Mouse (Mus musculus): ENCODE results near the gene Kdm2a. TPM values are rescaled to one million over a fixed set of nuclear protein-coding genes. Genes with fewer than 3 reads are reported as not detected.
A peak's percentile ranks its signal among the peaks of the same experiment; 100 is the strongest.

Kdm2a gene
- polyA plus RNA-seq, 1 experiment, result 63.5 TPM

DNA sequence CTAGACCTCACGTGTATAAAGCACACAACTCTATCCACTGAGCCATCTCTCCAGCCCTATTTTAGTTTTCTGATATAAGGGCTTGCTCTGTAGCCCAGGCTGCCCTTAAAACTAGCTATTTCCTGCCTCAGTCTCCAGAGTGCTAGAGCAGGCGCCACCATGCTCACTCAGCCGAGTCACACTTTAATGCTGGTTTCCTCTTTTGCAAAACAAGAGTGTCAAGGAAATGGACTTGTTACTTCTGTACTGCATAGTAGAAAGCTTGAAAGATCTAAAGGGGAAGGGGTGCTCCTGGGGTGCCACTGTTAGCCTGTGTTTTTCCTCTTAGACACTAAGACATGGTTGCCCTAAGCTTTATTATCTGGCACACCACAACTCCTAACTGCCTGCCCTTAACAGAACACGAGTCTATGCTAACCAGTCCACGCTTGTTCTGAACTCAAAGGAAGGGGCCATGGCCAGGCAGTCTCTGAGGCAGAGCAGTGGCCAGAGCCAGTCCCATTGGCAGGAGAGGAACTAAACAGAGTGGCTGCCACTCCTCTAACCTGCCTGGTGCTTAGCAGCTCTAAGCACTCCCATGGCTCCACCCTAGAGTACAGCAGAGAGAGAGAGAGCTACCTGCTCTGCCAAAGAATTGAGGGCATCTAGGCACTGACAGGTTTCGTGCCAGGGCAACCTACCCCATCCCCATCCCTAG, 98.4 kb downstream of the Kdm2a start:
- DNase-seq (ENCODE audit: low spot score), result no peak

DNA sequence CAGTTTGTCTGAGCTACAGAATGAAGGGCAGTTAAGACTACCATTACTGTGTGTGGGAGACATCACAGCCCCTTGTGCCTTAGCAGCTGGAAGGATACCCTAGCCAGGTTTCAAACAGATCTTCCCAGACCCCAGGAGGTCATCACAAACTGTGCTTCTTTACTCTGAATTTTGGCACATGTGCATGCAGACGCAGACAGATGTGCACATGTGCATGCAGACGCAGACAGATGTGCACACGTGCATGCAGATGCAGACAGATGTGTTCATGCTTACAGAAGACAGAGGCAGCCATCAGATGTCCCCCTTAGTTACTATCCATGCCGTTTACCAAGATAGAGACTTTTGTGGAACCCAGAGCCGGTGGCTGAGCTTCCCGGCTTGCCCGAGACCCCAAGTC, 99.0 kb downstream of the Kdm2a start:
- no peak for DNase-seq (ENCODE audit: low spot score)

DNA sequence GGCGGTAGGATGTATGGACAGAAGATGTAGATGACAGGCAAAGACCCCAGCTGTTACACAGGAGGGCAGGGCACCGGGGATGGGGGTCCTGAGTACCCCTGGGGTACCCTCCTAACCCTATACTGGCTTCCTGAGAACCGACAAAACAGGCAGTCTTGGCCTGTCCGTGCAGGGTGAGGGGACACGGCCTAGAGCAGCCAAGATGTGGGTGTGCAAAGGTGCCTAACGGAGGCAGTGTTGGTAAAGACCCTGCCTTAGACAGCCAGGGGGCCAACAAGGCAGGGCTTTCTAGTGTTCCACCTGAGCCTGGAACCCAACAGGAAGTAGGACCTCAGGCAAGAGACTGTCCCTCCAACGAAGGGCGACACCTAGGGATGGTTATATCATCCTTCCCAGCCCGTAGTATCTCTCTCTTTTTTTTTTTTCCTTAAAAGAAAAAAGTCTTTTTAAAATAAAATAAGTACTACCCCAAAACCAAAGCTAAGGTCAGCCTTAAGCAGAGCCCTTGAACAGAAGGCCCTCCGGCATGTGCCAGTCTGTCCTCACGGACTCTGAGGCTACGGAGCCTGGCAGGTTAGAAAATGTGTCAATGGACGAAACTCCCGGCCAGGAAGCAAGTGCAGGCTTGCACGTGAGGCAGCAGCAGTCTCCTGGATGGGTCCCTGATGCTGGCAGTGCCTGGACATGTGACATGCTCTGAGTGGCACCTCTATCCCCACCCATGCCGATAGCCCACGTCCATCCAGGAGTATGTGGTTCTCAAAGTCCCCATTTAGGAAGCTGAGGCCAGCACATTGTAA, 99.6 kb downstream of the Kdm2a start:
- peak; percentile 33 for DNase-seq (ENCODE audit: low spot score)

DNA sequence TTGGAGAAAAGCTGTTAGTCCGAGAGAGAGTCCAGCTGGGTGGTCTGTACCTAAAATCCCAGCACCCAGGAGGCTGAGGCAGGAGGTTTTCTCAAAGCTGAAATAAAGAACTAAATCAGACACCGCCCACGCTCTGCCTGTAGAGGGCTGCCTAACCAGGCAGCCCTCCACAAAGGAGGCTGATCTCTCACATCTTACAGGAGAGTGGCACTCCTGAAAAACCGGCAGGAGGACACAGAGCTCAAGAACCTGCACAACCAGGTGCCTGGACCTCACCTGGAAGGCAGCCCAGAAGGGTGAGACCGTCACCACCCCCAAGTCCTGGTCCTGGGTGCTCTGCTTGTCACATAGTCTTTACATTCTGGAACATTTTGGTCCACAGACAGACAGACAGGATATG, 100.2 kb downstream of the Kdm2a start:
- no peak for DNase-seq (ENCODE audit: low spot score)

DNA sequence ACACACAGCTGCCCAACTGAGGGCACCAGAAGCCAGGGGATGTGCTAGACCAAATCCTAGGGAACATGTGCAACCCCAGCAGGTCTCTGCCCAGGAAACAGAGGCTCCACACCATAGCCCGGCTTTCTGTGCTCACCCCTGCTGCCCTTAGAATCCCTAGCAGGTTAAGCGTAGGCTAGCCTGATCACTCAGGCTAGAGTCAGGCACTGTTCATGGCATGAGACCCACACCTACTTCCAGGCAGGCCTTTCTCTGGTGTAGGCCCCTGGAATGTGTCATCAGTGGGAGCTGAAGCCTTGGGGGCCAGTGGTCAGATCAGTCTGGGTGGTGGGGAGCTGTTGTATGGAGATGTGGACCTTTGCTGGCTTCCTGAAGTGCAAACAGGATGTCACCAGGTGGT, 101.5 kb downstream of the Kdm2a start:
- no peak for DNase-seq (ENCODE audit: low spot score)

DNA sequence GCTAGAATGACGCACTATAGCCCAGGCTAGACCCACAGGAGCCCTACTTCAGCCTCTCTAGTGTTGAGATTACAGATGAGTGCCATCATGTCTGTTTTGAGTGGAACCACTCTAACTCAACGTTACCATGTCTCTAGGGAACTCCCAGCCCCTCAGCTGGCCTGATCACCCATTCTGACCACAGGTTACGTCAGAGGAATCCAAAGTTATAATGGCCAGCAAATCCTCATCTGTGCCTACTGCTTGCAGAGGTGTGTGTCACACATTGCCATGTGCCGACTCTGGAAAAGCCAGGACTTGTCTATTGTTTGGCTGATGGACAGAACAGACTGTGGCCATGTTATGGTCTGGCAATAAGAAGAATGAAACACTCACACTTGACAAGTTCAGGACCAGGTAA, 102.7 kb downstream of the Kdm2a start:
- DNase-seq (ENCODE audit: low spot score), result no peak

DNA sequence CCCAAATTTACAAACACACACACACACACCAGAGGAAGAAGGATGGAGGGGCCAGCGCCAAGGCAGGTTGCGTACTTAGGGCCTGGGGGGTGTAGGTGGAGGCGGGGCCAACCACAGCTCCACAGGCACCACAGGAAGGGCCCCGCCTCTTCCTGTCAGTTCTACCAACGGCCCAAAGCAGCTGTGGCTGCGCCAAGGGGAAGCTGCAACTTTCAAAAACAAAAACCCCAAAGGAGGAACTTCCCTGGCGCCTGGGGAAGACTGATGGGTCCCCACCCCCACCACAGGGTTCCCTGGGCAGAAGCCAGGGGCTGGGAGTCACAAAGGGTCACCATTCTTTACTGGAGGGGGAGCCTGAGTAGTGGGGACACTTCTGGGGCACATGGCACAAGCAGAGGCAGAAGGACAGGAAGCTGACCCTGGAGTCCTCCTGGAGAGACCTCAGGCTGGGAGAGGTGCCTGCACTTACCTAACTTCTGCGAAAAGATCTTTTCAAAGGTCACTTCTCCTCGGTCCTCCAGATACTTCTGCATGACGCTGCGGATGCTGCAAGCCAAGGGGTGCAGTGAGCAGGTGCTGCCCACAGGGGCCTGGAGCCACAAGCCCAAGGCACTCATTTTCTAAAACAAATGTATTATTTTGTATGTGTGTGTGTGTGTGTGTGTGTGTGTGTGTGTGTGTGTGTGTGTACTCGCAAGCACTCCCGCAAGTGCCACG, 103.5 kb downstream of the Kdm2a start:
- DNase-seq (ENCODE audit: low spot score), result no peak

DNA sequence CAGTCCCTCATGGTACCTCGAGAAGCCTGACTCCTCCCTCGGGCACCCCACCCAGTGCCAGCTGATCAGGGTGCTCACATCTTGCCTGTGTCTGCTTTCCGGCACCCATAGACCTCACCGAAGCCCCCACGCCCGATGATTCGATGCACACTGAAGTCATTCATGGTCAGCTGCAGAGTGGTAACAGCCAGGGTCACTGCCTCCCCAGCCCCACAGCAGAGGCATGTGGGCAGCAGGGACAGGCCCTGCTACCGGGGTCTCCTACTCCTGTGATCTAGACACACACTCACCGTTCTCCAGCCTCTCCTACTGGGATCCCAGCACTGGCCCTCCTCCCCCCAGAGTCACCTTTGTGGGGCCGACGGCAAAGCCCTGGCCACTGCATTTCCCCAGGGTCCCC, 106.9 kb downstream of the Kdm2a start:
- no peak for DNase-seq (ENCODE audit: low spot score)

DNA sequence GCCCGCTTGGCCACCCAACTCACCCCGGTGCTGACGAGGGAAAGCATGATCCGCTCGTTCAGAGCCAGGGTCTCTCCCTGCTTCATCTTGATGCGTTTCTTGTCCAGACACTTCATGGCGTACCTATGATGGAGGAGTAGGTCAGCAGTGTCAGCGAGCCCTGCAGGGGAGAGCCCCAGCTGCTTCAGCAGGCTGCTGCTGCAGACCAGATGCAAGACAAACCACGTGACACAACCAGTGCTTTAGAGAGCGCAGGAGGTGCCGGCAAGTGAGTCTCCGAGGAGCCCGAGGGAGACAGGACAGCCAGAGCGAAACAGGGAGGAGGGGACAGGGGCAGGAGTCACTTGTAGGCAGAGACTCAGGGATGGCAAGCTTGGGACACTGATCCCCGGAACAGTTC, 107.3 kb downstream of the Kdm2a start:
- no peak for DNase-seq (ENCODE audit: low spot score)

DNA sequence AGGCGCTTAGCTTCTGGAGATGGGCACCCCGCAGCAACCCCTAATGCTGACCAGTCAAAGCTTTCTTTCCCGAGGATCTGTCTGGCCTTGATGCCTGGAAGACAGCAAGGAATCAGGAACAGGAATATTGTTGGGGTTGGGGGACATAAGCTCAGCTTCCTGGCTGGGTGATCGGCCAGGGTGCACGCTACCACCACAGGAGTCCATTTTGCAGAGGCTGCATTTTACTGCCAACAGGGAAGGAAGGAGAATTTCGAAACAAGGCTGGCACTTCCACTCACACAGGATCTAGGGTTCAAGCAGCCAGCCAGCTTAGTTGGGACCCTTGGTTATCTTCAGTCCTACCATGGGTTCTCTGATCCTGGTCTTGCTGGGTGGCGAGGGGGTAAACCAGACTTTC, 114.4 kb downstream of the Kdm2a start:
- DNase-seq (ENCODE audit: low spot score), result no peak

DNA sequence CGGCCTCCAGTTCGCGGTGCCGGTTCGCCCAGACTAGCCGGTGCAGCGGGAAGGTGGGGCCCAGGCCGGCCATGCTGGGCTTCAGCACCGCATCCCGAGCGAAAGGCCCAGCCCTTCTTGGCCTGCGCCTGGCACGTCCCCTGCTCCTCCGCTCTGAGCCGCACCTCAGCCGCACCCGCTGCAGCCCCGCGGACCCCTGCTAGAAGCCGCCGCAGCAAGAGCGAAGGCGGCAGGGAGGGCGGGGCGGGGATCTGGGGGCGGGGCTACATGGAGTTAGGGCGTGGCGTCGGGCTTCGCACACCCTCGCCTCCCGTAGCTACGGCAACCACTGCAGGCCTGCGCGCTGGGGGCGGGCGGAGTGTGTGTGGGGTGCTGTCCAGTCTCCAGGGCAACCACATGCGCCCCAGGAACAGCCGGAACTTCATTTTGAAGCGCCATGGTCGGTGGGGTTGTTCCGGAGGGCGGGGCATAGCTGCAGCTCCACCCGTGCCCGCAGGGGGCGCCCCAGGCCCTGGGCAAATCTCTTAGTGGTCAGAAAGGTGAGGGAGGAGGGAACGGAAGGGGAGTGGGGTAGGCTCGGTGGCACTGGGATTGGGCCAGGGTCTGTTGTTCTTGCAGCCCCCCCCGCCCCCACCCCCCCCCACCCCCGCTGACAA, 115.1 kb downstream of the Kdm2a start, which contains the start of gene Ankrd13d:
TSS of gene Ankrd13d (minus strand) at position 240 of the 656 bp plus-strand sequence.
- peak; percentile 79 for DNase-seq (ENCODE audit: low spot score)

DNA sequence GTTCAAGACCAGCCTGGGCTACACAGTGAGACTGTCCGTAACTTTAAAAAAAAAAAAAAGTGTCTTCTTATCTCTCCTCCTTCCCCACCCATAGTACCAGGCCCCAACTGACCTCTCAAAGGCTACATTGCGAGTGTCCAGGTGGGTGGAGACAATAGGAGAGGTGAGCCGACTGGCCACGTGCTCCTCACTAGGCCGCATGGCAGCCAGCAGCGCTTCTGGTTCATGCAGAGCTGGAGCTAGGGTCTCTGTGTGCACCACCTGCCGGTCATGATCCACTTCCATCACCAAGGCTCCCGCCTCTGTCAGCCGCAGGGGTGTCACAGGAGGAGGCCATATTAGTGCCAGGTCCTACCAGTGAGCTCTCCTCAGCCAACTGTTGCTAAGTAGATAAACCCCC, 117.7 kb downstream of the Kdm2a start:
- DNase-seq (ENCODE audit: low spot score), result no peak

DNA sequence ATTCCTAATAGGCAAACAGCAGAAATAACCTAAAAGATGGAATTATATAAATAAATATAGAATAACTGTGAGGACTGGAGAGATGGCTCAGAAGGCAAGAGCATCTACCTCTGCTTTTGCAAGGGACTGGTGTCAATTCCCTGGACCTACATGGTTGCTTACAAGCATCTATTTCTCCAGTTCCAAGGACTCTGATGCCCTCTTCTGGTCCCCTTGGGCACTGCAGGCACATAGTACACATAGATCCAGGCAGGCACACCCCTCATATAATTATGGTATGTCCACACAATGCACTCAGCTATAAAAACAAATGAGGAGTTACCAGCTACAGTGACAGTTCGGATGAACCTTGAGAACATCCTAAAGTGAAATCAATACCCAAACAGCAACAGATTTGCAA, 118.6 kb downstream of the Kdm2a start:
- DNase-seq (ENCODE audit: low spot score), result no peak

DNA sequence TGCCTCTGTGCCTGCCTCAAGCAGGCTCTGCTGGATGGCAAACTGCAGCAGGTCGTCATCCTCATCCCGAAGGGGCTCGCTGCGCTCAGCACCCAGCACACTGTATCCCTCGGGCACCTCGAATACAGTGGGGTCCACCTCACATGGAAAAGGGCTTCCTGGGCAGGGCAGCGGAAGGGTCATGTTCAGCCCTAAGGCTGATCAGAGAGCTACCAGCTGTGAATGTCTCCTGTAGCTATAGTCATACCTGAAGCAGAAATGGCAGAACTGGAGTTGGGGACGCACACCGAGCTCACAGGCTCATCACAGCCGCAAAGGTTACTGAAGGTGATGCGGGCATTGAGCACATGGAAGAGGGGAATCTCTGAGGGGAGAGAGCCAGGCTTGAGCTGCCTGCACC, 127.1 kb downstream of the Kdm2a start:
- no peak for DNase-seq (ENCODE audit: low spot score)

DNA sequence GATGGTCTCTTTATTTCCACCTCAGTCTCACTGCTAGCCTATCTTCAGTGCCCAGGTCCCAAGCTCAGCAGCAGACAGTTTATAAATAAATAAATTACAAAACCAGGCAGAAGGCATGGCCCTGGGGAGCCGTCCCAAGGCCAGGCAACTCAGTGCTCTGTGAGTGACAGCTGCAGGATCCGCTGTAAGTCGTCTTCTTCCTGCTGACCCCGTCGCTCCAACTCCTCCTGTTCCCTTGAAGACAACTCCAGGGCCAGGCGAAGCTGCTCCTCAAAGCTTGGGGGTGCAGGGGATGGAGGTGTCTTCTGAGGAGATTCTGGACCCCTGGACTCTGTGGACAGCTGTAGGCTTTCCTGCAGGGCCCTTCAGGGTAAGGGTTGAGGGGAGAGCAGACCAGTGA, 127.9 kb downstream of the Kdm2a start:
- peak; percentile 18 for DNase-seq (ENCODE audit: low spot score)

DNA sequence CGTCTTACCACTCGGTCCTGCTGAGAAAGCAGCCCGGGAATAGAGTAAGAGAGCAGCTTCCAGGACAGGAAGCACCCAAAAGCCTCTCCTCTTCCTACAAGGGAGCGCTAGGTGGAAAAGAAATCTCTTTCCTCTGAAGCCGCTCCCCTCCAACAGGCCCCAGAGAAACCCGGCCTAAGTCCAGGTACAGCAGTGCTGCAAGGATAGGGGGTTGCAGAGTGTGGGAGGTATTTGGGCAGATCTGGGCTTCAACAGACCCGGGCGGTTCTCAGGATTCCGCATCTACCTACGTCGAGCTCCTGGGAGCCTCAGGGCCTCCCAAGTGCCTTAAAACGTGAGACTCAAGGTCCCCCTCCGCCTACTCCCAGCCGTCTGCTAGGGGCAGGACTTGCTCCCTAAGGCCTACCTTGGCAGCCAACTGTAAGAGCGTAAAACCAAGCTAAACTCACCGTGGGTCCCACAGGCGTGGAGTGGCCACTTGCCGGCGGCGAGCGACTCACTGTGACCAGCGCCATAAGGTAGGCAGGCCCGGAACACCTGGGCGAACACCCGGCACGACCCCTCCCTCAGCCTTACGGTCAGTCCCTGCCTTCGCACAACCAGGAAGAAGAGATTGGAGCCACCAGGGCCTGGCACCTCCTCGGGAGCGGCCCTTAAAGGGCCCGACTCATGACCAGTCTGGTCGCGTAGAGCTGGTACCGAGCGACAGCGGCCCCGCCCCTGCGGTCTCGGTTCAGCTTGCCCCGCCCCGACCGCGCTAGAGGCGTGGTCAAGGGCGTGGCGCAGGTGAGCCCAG, 129.3 kb downstream of the Kdm2a start, which contains the start of gene Ssh3:
TSS of gene Ssh3 (minus strand) at position 615 of the 796 bp plus-strand sequence.
- DNase-seq (ENCODE audit: low spot score), result peak; percentile 72

DNA sequence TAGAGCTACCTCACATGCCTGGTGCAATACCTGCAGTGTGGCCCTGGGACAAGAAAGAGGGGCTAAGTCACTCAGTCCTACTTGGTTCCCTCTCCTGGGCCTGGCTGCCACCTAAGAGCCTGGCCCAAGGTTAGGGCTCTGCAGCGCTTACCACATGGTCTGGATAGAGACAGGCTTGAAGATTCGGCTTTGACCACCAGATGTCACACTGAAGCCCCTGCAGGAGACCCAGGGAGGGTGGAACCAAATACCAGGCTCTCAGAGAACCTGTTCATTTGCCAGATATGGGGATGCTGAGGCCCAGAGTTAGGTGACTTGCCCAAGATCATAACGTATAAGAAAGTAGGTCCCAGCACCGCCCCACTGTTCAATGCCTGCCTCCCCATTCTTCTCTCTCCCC, 132.1 kb downstream of the Kdm2a start:
- no peak for DNase-seq (ENCODE audit: low spot score)
